Comparison of ENCODE assay signal across 15 mouse cellular contexts in the genomic region with DNA sequence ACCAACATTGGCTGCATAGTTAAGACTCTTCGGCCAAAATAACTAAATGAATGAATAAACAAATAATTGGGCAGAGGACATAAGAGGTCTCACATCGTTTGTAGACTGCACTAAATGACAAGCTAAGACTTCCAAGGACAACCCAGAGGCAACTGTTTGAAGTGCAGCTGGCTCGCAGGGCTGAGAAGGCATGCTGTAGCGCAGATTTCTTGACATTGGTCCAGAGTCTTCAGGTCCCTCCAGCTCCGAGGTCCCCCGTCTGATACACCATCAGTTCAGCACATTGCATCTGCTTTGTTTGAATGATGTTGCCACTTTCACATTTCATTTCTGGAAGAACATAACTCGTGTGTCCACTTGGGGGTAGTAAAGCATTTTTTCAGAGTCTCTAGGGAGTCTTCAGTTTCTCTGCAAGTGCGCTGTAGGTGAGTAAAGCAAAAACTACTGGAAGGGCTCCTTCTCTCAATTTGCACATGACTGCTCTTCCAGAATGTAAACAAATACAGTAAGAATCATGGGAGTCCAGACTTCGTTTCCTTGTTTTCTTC. TPM values are rescaled to one million over a fixed set of nuclear protein-coding genes. Genes with fewer than 3 reads are reported as not detected.
DNase-seq lines count a peak whose midpoint lies in the region; ATAC-seq and TF ChIP-seq lines count a peak whose summit lies in the region.
"Had no signal": no experiment of that assay in that cellular context is flagged by ENCODE, and none has a peak within 500 bp of the region (broad histone marks: within the 10 kb centered on the region; RNA-seq: fewer than 3 reads in every experiment).

No protein-coding gene starts in this region.

- peak; percentile 29; the same call in 1 of the 2 replicates for ATAC-seq in forebrain, postnatal 0 days
- ATAC-seq in forebrain, embryonic 13.5 days = no peak

- no peak overlapping the region for H3K4me3 ChIP-seq in forebrain, postnatal 0 days (ENCODE audit: low read depth, low read length)
- H3K4me3 ChIP-seq in forebrain, embryonic 13.5 days = no peak overlapping the region
- no peak overlapping the region for H3K4me3 ChIP-seq in layer of hippocampus, adult 2 months
- H3K4me3 ChIP-seq: liver, embryonic 13.5 days; midbrain, embryonic 12.5 days; neural tube, embryonic 12.5 days; stomach, embryonic 15.5 days had no signal

- H3K4me2 ChIP-seq in forebrain, postnatal 0 days (ENCODE audit: low read depth) = no peak overlapping the region
- H3K4me2 ChIP-seq in forebrain, embryonic 13.5 days = no peak overlapping the region
- H3K4me2 ChIP-seq: liver, embryonic 13.5 days; midbrain, embryonic 12.5 days; neural tube, embryonic 12.5 days; stomach, embryonic 15.5 days had no signal

- H3K36me3 ChIP-seq in forebrain, postnatal 0 days (ENCODE audit: insufficient read depth) = no peaks in the 10 kb centered on the region
- H3K36me3 ChIP-seq in forebrain, embryonic 13.5 days (ENCODE audit: poor library complexity, severe bottlenecking) = no peaks in the 10 kb centered on the region
- H3K36me3 ChIP-seq: liver, embryonic 13.5 days; midbrain, embryonic 12.5 days; neural tube, embryonic 12.5 days; stomach, embryonic 15.5 days had no signal

- H3K4me1 ChIP-seq in forebrain, postnatal 0 days (ENCODE audit: insufficient read depth) = no peaks in the 10 kb centered on the region
- H3K4me1 ChIP-seq in forebrain, embryonic 13.5 days = peaks cover 2% of the 10 kb centered on the region; the same call in 1 of the 2 replicates
- H3K4me1 ChIP-seq: liver, embryonic 13.5 days; midbrain, embryonic 12.5 days; neural tube, embryonic 12.5 days; stomach, embryonic 15.5 days had no signal

- DNase-seq in forebrain, postnatal 0 days = peak; percentile 39
- peak; percentile 23 to 38 for DNase-seq in layer of hippocampus, adult 2 months (ENCODE audit: low spot score in 2 of 2)
- no peak for DNase-seq in layer of hippocampus, adult 8-10 months (ENCODE audit: low spot score in 2 of 2)
- peak; percentile 15 for DNase-seq in right cerebral cortex, adult 18-20 months
- DNase-seq in right cerebral cortex, postnatal 4 days = no peak
- peak; percentile 5 for DNase-seq in retina, postnatal 1 day
- no peak for DNase-seq in adrenal gland, postnatal 4 days (ENCODE audit: low spot score in 2 of 2)
- DNase-seq: gastrocnemius, postnatal 14 days; liver, embryonic 13.5 days had no signal

- no peaks in the 10 kb centered on the region for H3K27me3 ChIP-seq in forebrain, postnatal 0 days (ENCODE audit: insufficient read depth, low read length)
- no peaks in the 10 kb centered on the region for H3K27me3 ChIP-seq in forebrain, embryonic 13.5 days
- H3K27me3 ChIP-seq: liver, embryonic 13.5 days; midbrain, embryonic 12.5 days; neural tube, embryonic 12.5 days; stomach, embryonic 15.5 days had no signal

- H3K27ac ChIP-seq in forebrain, postnatal 0 days (ENCODE audit: low read depth, low read length) = no peak overlapping the region
- no peak overlapping the region for H3K27ac ChIP-seq in forebrain, embryonic 13.5 days
- no peak overlapping the region for H3K27ac ChIP-seq in layer of hippocampus, adult 2 months
- H3K27ac ChIP-seq: liver, embryonic 13.5 days; midbrain, embryonic 12.5 days; neural tube, embryonic 12.5 days; stomach, embryonic 15.5 days had no signal

- no peaks in the 10 kb centered on the region for H3K9me3 ChIP-seq in forebrain, postnatal 0 days (ENCODE audit: low read length)
- H3K9me3 ChIP-seq in forebrain, embryonic 13.5 days (replicated peaks) = no peaks in the 10 kb centered on the region
- H3K9me3 ChIP-seq: liver, embryonic 13.5 days; midbrain, embryonic 12.5 days; neural tube, embryonic 12.5 days; stomach, embryonic 15.5 days had no signal

- no peak overlapping the region for H3K9ac ChIP-seq in forebrain, postnatal 0 days
- H3K9ac ChIP-seq in forebrain, embryonic 13.5 days = no peak overlapping the region
- H3K9ac ChIP-seq: liver, embryonic 13.5 days; midbrain, embryonic 12.5 days; neural tube, embryonic 12.5 days; stomach, embryonic 15.5 days had no signal

- 48% methylated on average over 9 of the region's 9 CpGs for WGBS in forebrain, postnatal 0 days
- 60% methylated on average over 9 of the region's 9 CpGs for WGBS in forebrain, embryonic 13.5 days

- TF ChIP-seq CTCF in forebrain, postnatal 0 days (IDR thresholded peaks at IDR 0.05; ENCODE audit: low read depth) = peak; percentile 62
- TF ChIP-seq CTCF in layer of hippocampus, adult 2 months (conservative IDR thresholded peaks at IDR 0.05) = peak; percentile 76

RNA-seq across cellular contexts. Expression of a gene that starts 27.2 kb away (rescaled TPM):
- 0.08 and 0.10 TPM in 2 replicates for total RNA-seq in forebrain, postnatal 0 days (2014; rRNA removed)
- 0.15 and 0.26 TPM in 2 replicates for polyA plus RNA-seq in forebrain, postnatal 0 days (2015; fragmentation: Nextera tagmentation; extraction: Ambion mirVana)
- polyA plus RNA-seq in forebrain, embryonic 13.5 days (2015; fragmentation: Nextera tagmentation; extraction: Ambion mirVana) = 0.05 and 0.08 TPM in 2 replicates
- total RNA-seq in layer of hippocampus, adult 2 months (2021) = not detected
- not detected for total RNA-seq in layer of hippocampus, adult 8-10 months (2022)
- not detected for total RNA-seq in adrenal gland, postnatal 4 days (2021)
- total RNA-seq: gastrocnemius, postnatal 14 days had no signal
- polyA plus RNA-seq: forebrain, embryonic 11.5 days; heart, embryonic 14.5 days; liver, embryonic 13.5 days had no signal

Comparison
In these comparisons a context has a peak if more than half of its experiments do, and no peak if none do; other contexts are left out.
1. DNase-seq: peak in forebrain, postnatal 0 days (single experiment), layer of hippocampus, adult 2 months (2 of 2), right cerebral cortex, adult 18-20 months (single experiment) and retina, postnatal 1 day (single experiment); none in layer of hippocampus, adult 8-10 months (0 of 2), right cerebral cortex, postnatal 4 days (single experiment) and adrenal gland, postnatal 4 days (0 of 2).